Mouse (Mus musculus): ENCODE measurements at regions not wholly inside any gene's neighbourhood (a gene's known extent, or its start where the extent isn't known, plus 50 kb on each side); places are given as distances from the start of the nearest gene placed in this dataset.

GRCm38 (mm10) chr9:83326437-83327086, 114.4 kb downstream of the Lca5 start:
- Histone ChIP-seq H3K4me3 (replicated peaks) (no peak overlapping the region), H3K36me3 (no peaks in the 10 kb centered on the region), H3K4me2 (peak overlapping the region; percentile 29), H3K9ac (replicated peaks) (no peak overlapping the region), H3K4me1 (peaks cover 17% of the 10 kb centered on the region), H3K9me3 (replicated peaks) (no peaks in the 10 kb centered on the region), H3K27ac (replicated peaks) (peak overlapping the region; percentile 58), H3K27me3 (replicated peaks) (no peaks in the 10 kb centered on the region)
- peak; percentile 73 for ATAC-seq (ENCODE audit: low FRiP score)
- WGBS: 8% methylated on average over 7 of the region's 7 CpGs

GRCm38 (mm10) chr9:83325910-83326309, 115.0 kb downstream of the Lca5 start:
- peak overlapping the region; percentile 65 for H3K27ac ChIP-seq (replicated peaks)
- peak; percentile 87 for ATAC-seq (ENCODE audit: low FRiP score)
- no peaks in the 10 kb centered on the region for H3K36me3 ChIP-seq
- no peaks in the 10 kb centered on the region for H3K9me3 ChIP-seq (replicated peaks)
- H3K9ac ChIP-seq (replicated peaks): no peak overlapping the region
- peak overlapping the region; percentile 29 for H3K4me2 ChIP-seq
- H3K4me3 ChIP-seq (replicated peaks): no peak overlapping the region
- WGBS: 6% methylated on average over 6 of the region's 6 CpGs
- no peaks in the 10 kb centered on the region for H3K27me3 ChIP-seq (replicated peaks)
- H3K4me1 ChIP-seq: peaks cover 17% of the 10 kb centered on the region

DNA sequence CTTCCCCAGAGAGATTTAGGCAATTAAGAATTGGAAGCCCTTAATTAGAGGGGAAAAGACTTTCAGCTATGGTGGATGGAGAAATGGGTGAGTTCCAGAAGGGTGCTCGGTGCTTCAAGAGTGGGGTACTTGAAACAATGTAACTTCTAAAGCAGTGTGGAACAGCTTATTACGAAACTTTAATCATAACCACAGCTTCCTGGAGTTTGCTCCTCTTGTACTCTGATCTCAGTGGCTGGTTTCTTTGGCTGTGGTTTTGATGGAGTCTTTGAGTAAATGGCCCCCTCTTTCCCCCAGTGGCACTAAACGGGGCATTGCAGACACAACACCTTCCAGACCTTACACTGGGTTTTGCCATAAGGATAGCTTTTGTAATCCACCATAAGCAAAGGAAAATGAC, 116.6 kb downstream of the Lca5 start:
- Histone ChIP-seq H3K9me3 (replicated peaks) (no peaks in the 10 kb centered on the region), H3K4me1 (peaks cover 17% of the 10 kb centered on the region), H3K27ac (replicated peaks) (no peak overlapping the region), H3K27me3 (replicated peaks) (no peaks in the 10 kb centered on the region), H3K36me3 (no peaks in the 10 kb centered on the region), H3K9ac (replicated peaks) (no peak overlapping the region), H3K4me3 (replicated peaks) (no peak overlapping the region), H3K4me2 (no peak overlapping the region)
- ATAC-seq (ENCODE audit: low FRiP score): no peak
- WGBS: 75% methylated on average over 3 of the region's 3 CpGs

- Histone ChIP-seq H3K27ac (replicated peaks) (no peak overlapping the region), H3K27me3 (replicated peaks) (no peaks in the 10 kb centered on the region), H3K4me3 (replicated peaks) (no peak overlapping the region), H3K36me3 (no peaks in the 10 kb centered on the region), H3K4me2 (no peak overlapping the region), H3K9ac (replicated peaks) (no peak overlapping the region), H3K4me1 (peaks cover 17% of the 10 kb centered on the region), H3K9me3 (replicated peaks) (no peaks in the 10 kb centered on the region)
- 72% methylated on average over 8 of the region's 8 CpGs for WGBS
- ATAC-seq (ENCODE audit: low FRiP score): no peak
Measured at GRCm38 (mm10) chr9:83322991-83323583, 117.8 kb downstream of the Lca5 start.

DNA sequence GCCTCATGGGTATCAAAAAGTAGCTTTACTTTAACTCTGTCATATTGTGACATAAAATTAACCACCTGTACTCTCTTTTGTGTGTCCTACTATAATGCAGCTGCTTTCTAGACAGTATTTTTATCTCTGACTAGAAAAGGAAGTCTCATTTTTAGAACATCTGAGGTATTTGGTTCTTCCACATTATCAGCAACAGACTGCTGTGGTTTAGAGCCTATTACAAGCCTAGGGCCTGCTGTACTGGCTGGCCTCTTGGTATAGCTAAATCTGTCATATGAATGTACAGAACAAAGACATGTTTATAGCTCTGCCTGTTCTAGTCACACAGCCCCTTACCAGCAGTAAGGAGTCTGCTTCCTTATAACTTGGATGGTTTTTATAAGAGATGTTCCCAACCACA, 119.1 kb downstream of the Lca5 start:
- Histone ChIP-seq H3K9me3 (replicated peaks) (no peaks in the 10 kb centered on the region), H3K4me1 (peaks cover 16% of the 10 kb centered on the region), H3K4me2 (no peak overlapping the region), H3K36me3 (no peaks in the 10 kb centered on the region), H3K4me3 (replicated peaks) (no peak overlapping the region), H3K27ac (replicated peaks) (no peak overlapping the region), H3K9ac (replicated peaks) (no peak overlapping the region), H3K27me3 (replicated peaks) (no peaks in the 10 kb centered on the region)
- no peak for ATAC-seq (ENCODE audit: low FRiP score)

DNA sequence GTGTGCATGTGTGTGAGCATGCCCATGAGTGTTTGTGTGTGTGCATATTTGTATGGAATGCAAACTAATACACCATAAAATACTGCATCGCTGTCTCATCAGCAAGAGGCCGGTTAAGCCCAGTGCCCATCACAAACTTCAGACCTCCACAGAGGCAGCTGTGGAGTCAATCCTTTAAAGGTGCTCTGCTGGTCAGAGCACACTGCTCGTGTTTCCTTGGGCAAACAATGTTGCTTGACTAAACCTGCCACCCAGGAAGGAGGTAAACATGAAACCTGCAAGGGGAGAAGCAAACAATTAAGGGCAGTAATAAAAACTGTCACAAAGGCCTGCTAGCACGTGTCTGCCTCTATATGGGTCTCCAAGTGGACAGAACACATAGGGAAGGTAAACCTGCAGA, 120.1 kb downstream of the Lca5 start:
- H3K4me1 ChIP-seq: peaks cover 11% of the 10 kb centered on the region
- no peak overlapping the region for H3K27ac ChIP-seq (replicated peaks)
- H3K4me3 ChIP-seq (replicated peaks): no peak overlapping the region
- WGBS: 51% methylated on average over 4 of the region's 4 CpGs
- no peak overlapping the region for H3K4me2 ChIP-seq
- no peak overlapping the region for H3K9ac ChIP-seq (replicated peaks)
- no peaks in the 10 kb centered on the region for H3K27me3 ChIP-seq (replicated peaks)
- no peaks in the 10 kb centered on the region for H3K36me3 ChIP-seq
- ATAC-seq (ENCODE audit: low FRiP score): no peak
- no peaks in the 10 kb centered on the region for H3K9me3 ChIP-seq (replicated peaks)

- H3K36me3 ChIP-seq: no peaks in the 10 kb centered on the region
- no peak overlapping the region for H3K4me3 ChIP-seq (replicated peaks)
- H3K9me3 ChIP-seq (replicated peaks): no peaks in the 10 kb centered on the region
- H3K9ac ChIP-seq (replicated peaks): no peak overlapping the region
- no peaks in the 10 kb centered on the region for H3K27me3 ChIP-seq (replicated peaks)
- no peak overlapping the region for H3K27ac ChIP-seq (replicated peaks)
- H3K4me2 ChIP-seq: no peak overlapping the region
- peaks cover 6% of the 10 kb centered on the region for H3K4me1 ChIP-seq
- WGBS: 70% methylated on average over 2 of the region's 2 CpGs
- ATAC-seq (ENCODE audit: low FRiP score): no peak
Measured at GRCm38 (mm10) chr9:83316818-83317162, 124.1 kb downstream of the Lca5 start.

DNA sequence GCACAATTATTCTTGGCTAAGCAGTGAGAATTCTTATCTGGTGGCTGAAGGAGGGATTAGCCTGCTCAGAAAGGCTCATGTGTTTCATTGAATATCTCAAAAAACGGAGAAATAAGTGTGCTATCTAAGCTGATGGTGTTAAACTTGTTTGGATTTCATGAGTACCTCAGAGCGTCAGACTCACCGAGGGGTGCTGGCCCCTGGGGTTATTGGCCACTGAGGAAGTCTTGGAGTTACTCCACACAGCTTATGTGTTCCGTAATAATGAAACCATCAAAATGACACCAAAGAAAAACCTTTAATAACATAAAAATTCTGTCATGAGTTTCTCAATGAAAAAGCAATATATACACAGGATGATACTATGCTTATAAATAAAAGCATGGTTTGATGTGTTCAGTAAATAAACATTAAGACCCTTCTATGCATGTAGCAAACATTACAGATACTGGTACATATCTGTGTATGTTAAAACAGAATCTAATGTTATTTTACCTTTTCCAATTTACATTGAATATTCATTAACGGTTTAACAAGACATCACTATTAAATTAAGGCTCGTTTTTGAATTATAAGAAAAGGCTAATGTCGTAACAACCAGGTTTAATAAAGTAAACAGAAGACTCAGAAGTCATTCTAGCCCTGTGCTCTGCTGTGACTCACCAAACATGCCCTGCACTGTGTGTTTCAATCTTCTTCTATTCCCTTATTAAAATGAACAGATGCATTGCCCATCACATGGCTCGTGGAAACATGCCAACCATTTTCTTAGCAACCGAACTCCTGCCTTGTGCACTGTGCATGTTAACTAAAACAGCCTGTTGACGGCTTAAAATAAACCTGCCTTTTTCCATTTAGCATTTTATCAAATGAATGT, 124.7 kb downstream of the Lca5 start:
- 57% methylated on average over 10 of the region's 10 CpGs for WGBS
- ATAC-seq (ENCODE audit: low FRiP score): peak; percentile 87
- no peaks in the 10 kb centered on the region for H3K27me3 ChIP-seq (replicated peaks)
- no peak overlapping the region for H3K4me3 ChIP-seq (replicated peaks)
- peaks cover 6% of the 10 kb centered on the region for H3K4me1 ChIP-seq
- H3K27ac ChIP-seq (replicated peaks): no peak overlapping the region
- H3K9me3 ChIP-seq (replicated peaks): no peaks in the 10 kb centered on the region
- no peaks in the 10 kb centered on the region for H3K36me3 ChIP-seq
- H3K4me2 ChIP-seq: no peak overlapping the region
- H3K9ac ChIP-seq (replicated peaks): no peak overlapping the region

DNA sequence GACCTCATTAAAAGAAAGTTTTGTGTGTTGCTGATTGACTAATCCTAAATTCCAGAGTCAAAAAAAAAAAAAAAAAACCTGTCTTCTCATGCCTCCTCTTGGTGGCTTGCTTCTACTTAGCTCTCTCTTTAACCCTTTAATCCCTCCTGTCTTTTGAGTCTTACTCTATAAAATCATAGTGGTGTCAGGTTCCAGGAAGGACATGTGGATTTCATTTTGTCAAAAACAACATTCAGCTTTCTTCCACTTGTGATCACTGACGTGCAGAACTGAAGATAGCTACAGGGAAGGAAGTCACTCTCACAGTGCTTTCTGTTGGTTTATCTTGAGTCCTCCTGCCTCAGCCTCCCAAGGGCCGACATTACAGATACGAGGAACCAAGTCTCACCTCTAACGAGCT, 132.2 kb downstream of the Lca5 start:
- H3K4me3 ChIP-seq (replicated peaks): no peak overlapping the region
- no peaks in the 10 kb centered on the region for H3K9me3 ChIP-seq (replicated peaks)
- no peak overlapping the region for H3K4me2 ChIP-seq
- ATAC-seq (ENCODE audit: low FRiP score): no peak
- 90% methylated on average over 4 of the region's 4 CpGs for WGBS
- H3K27ac ChIP-seq (replicated peaks): no peak overlapping the region
- H3K9ac ChIP-seq (replicated peaks): no peak overlapping the region
- no peaks in the 10 kb centered on the region for H3K4me1 ChIP-seq
- no peaks in the 10 kb centered on the region for H3K36me3 ChIP-seq
- no peaks in the 10 kb centered on the region for H3K27me3 ChIP-seq (replicated peaks)

DNA sequence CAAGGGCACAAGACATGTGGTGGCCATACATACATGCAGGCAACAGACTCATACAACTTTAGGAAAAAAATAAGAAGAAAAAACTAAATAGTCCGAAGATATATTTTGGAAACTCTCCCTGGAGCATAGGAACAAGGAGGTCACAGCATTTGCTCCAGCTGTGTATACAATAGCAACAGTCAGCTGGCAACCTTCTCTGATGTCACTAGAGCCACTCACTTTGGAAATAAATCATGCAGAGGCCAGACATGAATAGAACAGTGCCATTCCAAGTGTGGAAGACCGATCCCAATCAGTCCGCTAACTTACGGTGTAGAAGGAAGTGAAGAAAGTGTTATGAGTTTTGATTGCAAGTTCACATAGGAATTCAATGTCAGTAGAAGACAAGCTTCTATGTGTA, 132.8 kb downstream of the Lca5 start:
- WGBS: 88% methylated on average over 4 of the region's 4 CpGs
- ATAC-seq (ENCODE audit: low FRiP score): no peak
- H3K27me3 ChIP-seq (replicated peaks): no peaks in the 10 kb centered on the region

DNA sequence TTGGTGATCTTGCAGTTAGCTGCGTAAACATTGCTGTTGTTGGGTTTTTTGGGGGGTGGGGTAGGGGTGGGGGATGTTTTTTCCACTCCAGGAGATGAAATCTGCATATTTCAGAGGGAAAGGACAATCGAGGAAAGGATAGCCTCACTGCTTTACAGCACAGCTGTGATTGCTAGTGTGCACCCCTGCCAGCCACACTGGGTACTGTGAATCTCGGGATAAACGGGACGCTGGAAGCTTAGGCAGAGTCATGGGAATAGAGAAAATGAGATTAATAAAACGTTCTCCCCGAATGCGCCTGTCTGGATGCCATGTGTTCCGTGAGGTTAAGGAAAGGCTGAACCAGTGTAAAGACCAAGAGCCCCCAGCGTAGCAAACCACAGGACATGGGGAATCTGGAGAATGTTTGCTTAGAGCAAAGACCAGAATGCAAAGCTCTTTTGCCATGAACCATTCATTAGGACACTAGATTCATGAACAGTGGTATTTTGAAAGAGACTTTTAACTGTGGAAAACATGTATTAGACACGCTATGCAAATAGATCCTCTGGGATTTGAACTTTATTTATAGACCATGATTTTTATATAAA, 133.5 kb downstream of the Lca5 start:
- ATAC-seq (ENCODE audit: low FRiP score): no peak

More for the DNA sequence above, 132.8 kb downstream of the Lca5 start:
- no peak overlapping the region for H3K27ac ChIP-seq (replicated peaks)
- H3K9me3 ChIP-seq (replicated peaks): no peaks in the 10 kb centered on the region
- H3K36me3 ChIP-seq: no peaks in the 10 kb centered on the region
- H3K4me3 ChIP-seq (replicated peaks): no peak overlapping the region
- no peaks in the 10 kb centered on the region for H3K4me1 ChIP-seq
- H3K9ac ChIP-seq (replicated peaks): no peak overlapping the region
- H3K4me2 ChIP-seq: no peak overlapping the region

GRCm38 (mm10) chr9:83304925-83305324, 136.0 kb downstream of the Lca5 start:
- ATAC-seq (ENCODE audit: low FRiP score): no peak
- H3K36me3 ChIP-seq: no peaks in the 10 kb centered on the region
- no peak overlapping the region for H3K9ac ChIP-seq (replicated peaks)
- no peaks in the 10 kb centered on the region for H3K9me3 ChIP-seq (replicated peaks)
- no peak overlapping the region for H3K4me3 ChIP-seq (replicated peaks)
- H3K27ac ChIP-seq (replicated peaks): no peak overlapping the region
- 58% methylated on average over 7 of the region's 7 CpGs for WGBS
- H3K27me3 ChIP-seq (replicated peaks): no peaks in the 10 kb centered on the region
- no peaks in the 10 kb centered on the region for H3K4me1 ChIP-seq
- H3K4me2 ChIP-seq: no peak overlapping the region

More for the DNA sequence above, 133.5 kb downstream of the Lca5 start:
- H3K27me3 ChIP-seq (replicated peaks): no peaks in the 10 kb centered on the region
- H3K27ac ChIP-seq (replicated peaks): no peak overlapping the region
- no peaks in the 10 kb centered on the region for H3K9me3 ChIP-seq (replicated peaks)
- H3K4me3 ChIP-seq (replicated peaks): no peak overlapping the region
- H3K9ac ChIP-seq (replicated peaks): no peak overlapping the region
- H3K4me1 ChIP-seq: no peaks in the 10 kb centered on the region
- no peaks in the 10 kb centered on the region for H3K36me3 ChIP-seq
- peak overlapping the region; percentile 5; the same call in 1 of the 2 replicates for H3K4me2 ChIP-seq
- 52% methylated on average over 11 of the region's 11 CpGs for WGBS

Data from neural tube, embryonic 15.5 days (tissue).